Mouse (Mus musculus): ENCODE measurements around the gene Tmem25. TPM values are rescaled to one million over a fixed set of nuclear protein-coding genes. Genes with fewer than 3 reads are reported as not detected.

Tmem25 gene
- polyA plus RNA-seq (2012; rRNA removed; ENCODE audit: low replicate concordance): 1.5 and 9.2 TPM in 2 replicates

DNA sequence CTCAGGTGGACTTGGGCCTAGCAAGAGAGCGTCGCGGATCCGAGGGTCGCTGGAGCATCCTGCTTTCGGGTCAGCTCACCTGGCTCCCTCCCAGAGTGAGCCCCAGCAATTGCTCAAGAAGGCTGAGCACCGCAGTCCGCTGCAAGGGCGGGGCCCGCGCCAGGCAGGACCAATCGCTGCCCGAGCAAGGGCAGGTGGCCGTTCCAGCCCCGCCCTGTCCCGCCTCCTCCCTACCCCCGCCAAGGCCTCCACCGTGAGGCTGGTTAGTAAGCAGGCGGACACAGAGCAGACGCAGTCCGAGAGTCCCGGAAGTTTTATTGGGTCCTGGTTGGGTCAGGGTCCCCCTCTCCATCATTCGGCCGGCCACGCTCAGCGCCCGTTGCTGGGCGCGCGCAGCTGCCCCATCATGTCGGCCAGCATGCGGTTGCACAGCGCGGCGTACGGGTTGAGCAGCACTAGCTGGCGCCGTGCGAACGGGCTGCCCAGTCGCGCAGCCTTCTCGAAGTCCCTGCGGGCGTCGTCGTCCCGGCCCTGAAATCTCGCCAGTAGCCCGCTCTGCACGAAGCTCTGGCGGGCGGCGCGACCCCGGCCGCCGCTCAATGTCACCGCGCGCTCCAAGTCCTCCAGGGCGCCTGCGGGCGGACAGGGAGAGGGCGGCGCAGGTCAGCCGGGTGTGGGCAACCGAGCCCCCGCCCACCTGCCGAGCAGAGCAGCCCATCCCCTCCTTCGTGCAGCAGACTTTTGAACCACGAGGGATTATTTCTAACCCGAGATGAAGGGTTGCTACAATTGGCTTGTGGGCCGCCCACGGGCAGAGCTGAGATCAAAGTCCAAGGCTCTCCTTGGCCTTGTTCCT, at the start of gene Tmem25:
Gene Tmem25 (minus strand): TSS at position 206 of the 856 bp plus-strand sequence.

DNA sequence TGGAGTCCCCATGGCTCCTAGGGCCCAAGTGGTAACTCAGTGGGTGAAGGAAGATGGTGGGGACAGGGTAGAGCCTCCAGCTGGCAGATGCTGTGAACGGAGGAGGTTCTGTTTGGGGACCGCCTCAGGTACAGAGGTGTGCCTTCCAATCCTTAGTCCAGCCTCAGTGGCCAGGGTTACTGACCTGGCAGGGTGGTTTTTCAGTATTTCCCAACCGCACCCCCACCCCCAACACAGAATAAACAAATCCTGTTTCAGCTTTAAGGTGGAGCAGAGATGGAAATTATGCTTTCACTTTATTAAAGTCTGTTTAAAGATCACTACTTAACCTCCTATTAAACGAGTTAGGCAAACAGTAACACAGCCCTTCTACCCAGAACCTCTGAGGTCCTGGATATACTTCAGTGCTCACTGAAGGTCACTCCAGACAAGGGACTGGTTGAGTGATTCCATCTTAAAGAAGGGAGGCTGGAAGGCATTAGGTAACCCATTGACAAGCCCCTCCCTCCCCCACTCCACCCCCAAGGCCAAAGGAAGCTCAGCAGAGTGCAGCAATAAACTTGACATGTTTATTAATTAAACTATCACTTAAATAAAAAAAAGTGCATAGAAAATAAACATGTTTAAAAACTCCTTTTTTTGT, 3.8 kb upstream of the Tmem25 start, which contains the start of gene Ttc36:
Gene Ttc36 (minus strand): TSS at position 265 of the 643 bp plus-strand sequence.

DNA sequence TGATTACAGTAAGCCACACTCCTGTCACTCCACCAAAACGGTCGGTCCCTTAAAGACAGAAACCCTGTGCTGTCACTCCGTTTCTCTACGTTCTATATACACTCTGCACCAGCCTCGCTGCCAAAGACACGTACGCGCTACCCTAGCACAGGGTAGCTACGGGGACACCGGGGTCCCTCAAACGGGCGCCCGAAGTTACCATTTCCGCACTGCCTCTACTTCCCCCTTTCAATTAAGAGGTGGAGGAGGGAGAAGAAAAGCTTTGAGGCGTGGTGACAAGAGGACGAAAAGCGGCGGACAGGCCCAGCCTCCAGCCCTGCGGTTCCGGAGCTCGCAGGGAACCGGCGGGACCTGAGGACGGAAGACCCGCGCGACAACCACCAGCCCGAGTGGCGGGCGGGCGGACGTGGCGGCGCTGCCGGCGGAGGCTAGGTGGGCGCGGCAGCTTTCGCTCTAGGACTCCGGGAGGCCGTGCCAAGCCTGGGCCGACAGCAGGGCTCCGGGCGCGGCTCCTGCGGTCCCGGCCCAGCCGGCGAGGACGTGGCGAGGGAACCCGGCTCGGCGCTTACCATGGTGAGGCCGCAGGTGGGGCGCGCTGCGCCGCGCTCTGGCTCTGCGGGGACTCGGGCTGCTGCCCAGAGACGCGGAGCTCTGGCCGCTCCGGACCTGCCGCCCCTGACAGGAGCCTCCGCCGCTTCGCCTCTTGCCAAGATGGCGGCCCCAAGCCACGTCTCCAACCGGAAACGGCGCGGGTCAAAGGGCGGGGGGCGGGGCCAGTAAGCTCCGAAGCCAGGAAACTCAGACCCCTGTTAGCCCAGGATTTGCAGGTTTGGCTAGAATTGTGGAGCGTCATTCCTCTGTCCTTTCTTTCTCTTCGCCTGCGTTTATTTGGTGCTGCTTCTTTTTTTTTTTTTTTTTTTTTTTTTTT, 31.7 kb downstream of the Tmem25 start, which contains the start of the genes Arcn1 and Ift46:
Gene Arcn1 (minus strand): TSS at position 745 of the 928 bp plus-strand sequence.
Gene Ift46 (plus strand): TSS at position 808 of the 928 bp plus-strand sequence.

Other genes starting within 250 kb of the Tmem25 start
- gene Cxcr5, start 237.4 kb downstream of the Tmem25 start, polyA plus RNA-seq (2012; rRNA removed; ENCODE audit: low replicate concordance): 30.5 and 43.7 TPM in 2 replicates
- gene Ddx6, start 194.4 kb downstream of the Tmem25 start, polyA plus RNA-seq (2012; rRNA removed; ENCODE audit: low replicate concordance): 15.0 and 19.0 TPM in 2 replicates
- gene Treh, start 126.1 kb downstream of the Tmem25 start, polyA plus RNA-seq (2012; rRNA removed; ENCODE audit: low replicate concordance): not detected in 2 replicates
- 131 and 231 TPM in 2 replicates for gene Phldb1, start 64.1 kb downstream of the Tmem25 start, polyA plus RNA-seq (2012; rRNA removed; ENCODE audit: low replicate concordance)
- 25.5 and 56.3 TPM in 2 replicates for gene Arcn1, start 31.5 kb downstream of the Tmem25 start, polyA plus RNA-seq (2012; rRNA removed; ENCODE audit: low replicate concordance)
- gene Ift46, start 31.4 kb downstream of the Tmem25 start, polyA plus RNA-seq (2012; rRNA removed; ENCODE audit: low replicate concordance): 30.2 and 58.7 TPM in 2 replicates
- 5.0 and 22.1 TPM in 2 replicates for gene Ttc36, start 3.8 kb upstream of the Tmem25 start, polyA plus RNA-seq (2012; rRNA removed; ENCODE audit: low replicate concordance)
- 24.2 and 30.6 TPM in 2 replicates for gene Kmt2a, start 82.0 kb upstream of the Tmem25 start, polyA plus RNA-seq (2012; rRNA removed; ENCODE audit: low replicate concordance)
- 132 and 348 TPM in 2 replicates for gene Atp5l, start 121.4 kb upstream of the Tmem25 start, polyA plus RNA-seq (2012; rRNA removed; ENCODE audit: low replicate concordance)
- gene Ube4a, start 166.3 kb upstream of the Tmem25 start, polyA plus RNA-seq (2012; rRNA removed; ENCODE audit: low replicate concordance): 9.0 and 19.2 TPM in 2 replicates
- 12.5 and 15.6 TPM in 2 replicates for gene Cd3g, start 181.1 kb upstream of the Tmem25 start, polyA plus RNA-seq (2012; rRNA removed; ENCODE audit: low replicate concordance)
- gene Cd3d, start 182.5 kb upstream of the Tmem25 start, polyA plus RNA-seq (2012; rRNA removed; ENCODE audit: low replicate concordance): 18.0 and 23.5 TPM in 2 replicates
- gene Cd3e, start 210.3 kb upstream of the Tmem25 start, polyA plus RNA-seq (2012; rRNA removed; ENCODE audit: low replicate concordance): 28.6 and 38.7 TPM in 2 replicates
- gene Mpzl2, start 240.5 kb upstream of the Tmem25 start, polyA plus RNA-seq (2012; rRNA removed; ENCODE audit: low replicate concordance): 10.6 and 18.6 TPM in 2 replicates